Mouse (Mus musculus) E14TG2a.4 (cell line): ENCODE data around the gene Npas2.

Source experiments
- CTCF ChIP-seq: conservative IDR thresholded peaks from 2 replicates; pipeline ENCODE4 v1.5.1; 2014; ENCODE audit warnings: low read length
- POU5F1 ChIP-seq: IDR thresholded peaks from 2 replicates; pipeline ENCODE4 v1.6.1; 2014; ENCODE audit warnings: low read length, borderline replicate concordance

DNA sequence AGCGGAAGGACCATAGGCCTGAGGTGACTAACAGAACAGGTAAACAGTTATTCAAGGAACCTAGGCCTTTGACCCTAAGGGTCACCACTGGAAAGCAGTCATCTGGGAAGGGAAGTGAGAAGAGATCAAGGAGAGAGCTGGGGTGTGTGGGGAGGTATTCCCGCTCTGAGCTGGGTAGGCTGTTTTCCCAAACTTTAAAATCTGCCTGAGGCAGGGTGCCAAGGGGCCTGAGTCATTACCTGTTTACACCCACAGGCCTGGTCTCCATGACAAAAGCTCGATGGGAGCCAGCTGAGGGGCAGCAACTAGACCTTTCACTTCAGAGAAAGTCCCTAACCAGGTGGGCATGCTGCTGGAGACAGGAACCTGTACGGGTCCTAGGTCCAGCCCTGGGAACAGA lies 205.7 kb downstream of the Npas2 start:
- TF ChIP-seq CTCF: no peak
- no peak for TF ChIP-seq POU5F1
